Mouse (Mus musculus): ENCODE measurements around the gene Atf2. TPM values are rescaled to one million over a fixed set of nuclear protein-coding genes. Genes with fewer than 3 reads are reported as not detected.
"Not testable (repeated sequence)": the region's sequence is repeated elsewhere in the genome, so short reads cannot be mapped to it uniquely, and the experiment has no call there.

Gene Atf2
- polyA plus RNA-seq, 1 experiment from 2014 or later = 77.1 TPM

DNA sequence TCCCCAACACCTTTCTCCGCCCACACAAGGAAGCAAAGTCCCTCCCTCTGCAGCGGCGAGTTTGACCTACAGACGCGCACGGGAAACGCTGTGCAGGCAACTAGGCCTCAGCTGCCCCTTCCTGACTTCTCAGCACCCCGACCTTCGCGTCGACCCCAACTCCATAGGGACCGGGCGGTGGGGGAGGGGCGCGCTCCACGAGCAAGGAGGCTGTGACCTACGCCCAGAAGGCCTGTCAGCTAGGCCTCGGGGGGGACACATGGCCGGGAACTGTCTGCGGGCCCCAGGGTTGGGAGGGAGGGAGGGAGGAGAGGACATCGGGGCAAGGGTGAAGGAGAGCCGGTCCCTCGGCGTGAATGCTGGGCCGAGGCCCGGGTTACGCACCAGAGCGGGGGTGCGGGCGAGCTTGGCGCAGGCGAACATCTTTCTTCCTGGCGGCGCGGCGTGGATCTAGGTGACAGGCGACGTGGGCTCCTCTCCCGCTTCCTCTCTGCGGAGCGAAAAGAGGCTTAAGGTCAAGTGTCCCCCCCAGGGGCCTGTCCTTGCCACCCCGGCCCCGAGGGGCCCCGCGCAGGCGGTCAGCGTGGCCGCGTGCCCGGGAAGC is 18.2 kb upstream of the Atf2 start:
- Histone ChIP-seq H3K9me3 (no peaks in the 10 kb centered on the region), H3K4me3 (peak overlapping the region; percentile 99), H3K27me3 (no peaks in the 10 kb centered on the region), H3K27ac (peak overlapping the region; percentile 94), H3K36me3 (peaks cover 40% of the 10 kb centered on the region), H3K4me2 (replicated peaks) (peak overlapping the region; percentile 85), H3K9ac (peak overlapping the region; percentile 100), H3K4me1 (peaks cover 8% of the 10 kb centered on the region)
- peak; percentile 48 for ATAC-seq (ENCODE audit: low FRiP score, low read depth)
- under 1% methylated on average over 49 of the region's 50 CpGs for whole genome bisulfite sequencing

DNA sequence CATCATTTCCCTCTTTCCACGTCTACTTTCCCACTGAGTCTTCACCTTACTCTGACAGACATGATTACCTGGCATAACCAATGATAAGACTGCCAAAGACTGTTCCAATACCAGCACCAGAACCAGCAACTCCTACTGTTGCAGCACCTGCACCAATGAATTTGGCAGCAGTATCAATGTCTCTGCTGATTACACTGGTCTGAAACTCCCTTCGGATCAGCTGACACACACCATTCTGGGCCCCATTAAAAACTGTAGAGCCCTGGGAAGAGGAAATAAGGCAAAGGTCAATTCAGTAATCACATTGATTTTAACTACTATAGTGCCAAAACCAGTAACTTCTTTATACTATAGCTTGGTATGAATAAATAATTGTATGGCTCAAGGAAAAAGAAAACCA is 16.7 kb upstream of the Atf2 start:
- Histone ChIP-seq H3K27me3 (no peaks in the 10 kb centered on the region), H3K4me2 (replicated peaks) (no peak overlapping the region), H3K4me1 (peaks cover 8% of the 10 kb centered on the region), H3K4me3 (no peak overlapping the region), H3K9ac (no peak overlapping the region), H3K36me3 (peaks cover 50% of the 10 kb centered on the region), H3K9me3 (no peaks in the 10 kb centered on the region), H3K27ac (no peak overlapping the region)
- WGBS = 87% methylated on average over 2 of the region's 2 CpGs
- no peak for ATAC-seq (ENCODE audit: low FRiP score, low read depth)

DNA sequence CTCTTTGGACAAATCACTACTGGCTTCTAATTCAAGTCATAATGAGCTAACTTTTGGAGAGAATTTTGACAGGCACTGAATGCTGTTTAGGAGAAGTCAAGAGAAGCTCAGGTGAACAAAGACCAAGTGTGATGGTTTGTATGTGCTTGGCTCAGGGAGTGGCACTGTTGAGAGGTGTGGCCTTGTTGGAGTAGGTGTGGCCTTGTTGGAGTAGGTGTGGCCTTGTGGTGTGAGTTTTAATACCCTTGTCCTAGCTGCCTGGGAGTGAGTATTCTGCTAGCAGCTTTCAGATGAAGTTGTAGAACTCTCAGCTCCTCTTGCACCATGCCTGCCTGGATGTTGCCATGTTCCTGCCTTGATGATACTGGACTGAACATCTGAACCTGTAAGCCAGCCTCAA is 12.2 kb upstream of the Atf2 start:
- H3K27me3 ChIP-seq; H3K4me2 ChIP-seq (replicated peaks); H3K4me1 ChIP-seq; H3K27ac ChIP-seq; H3K4me3 ChIP-seq; ATAC-seq (ENCODE audit: low FRiP score, low read depth); H3K9ac ChIP-seq; H3K9me3 ChIP-seq: not testable (repeated sequence)
- H3K36me3 ChIP-seq = peaks cover 47% of the 10 kb centered on the region

DNA sequence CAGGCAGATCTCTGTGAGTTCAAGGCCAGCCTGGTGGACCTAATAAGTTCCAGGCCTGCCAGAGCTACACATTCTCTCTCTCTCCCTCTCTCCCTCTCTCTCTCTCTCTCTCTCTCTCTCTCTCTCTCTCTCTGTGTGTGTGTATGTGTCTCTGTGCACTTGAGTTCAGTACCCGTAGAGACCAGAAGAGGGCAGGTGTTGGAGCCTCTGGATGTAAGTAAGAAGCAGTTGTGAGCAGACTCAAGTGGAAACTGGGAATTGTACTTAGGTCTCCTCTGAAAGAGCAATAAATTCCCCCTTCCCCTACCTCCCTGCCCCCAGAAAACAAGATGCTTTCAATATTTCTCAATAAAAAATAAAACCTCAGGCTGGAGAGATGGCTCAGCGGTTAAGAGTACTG is 11.1 kb upstream of the Atf2 start:
- no peak overlapping the region for H3K4me2 ChIP-seq (replicated peaks)
- no peak overlapping the region for H3K9ac ChIP-seq
- 88% methylated on average over 2 of the region's 2 CpGs for WGBS
- no peak for ATAC-seq (ENCODE audit: low FRiP score, low read depth)
- H3K9me3 ChIP-seq = no peaks in the 10 kb centered on the region
- H3K27me3 ChIP-seq = no peaks in the 10 kb centered on the region
- H3K4me1 ChIP-seq = no peaks in the 10 kb centered on the region
- no peak overlapping the region for H3K4me3 ChIP-seq
- peaks cover 38% of the 10 kb centered on the region for H3K36me3 ChIP-seq
- H3K27ac ChIP-seq = no peak overlapping the region

DNA sequence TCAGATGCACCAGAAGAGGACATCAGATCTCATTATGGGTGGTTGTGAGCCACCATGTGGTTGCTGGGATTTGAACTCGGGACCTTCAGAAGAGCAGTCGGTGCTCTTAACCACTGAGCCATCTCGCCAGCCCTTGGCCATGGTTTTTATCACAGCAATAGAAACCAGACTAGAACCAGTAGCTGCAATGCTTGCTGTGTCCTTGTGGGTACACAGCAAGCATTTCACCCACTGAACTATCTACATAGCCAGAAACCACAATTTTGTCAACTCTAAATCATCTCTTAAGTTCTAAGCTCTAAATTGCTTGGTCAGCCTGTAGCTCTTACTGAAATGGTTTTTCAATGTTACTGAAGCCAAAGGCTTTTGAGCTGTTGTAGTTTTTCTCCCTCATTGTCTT is 9.9 kb upstream of the Atf2 start:
- not testable (repeated sequence) for H3K4me1 ChIP-seq; H3K27ac ChIP-seq; ATAC-seq (ENCODE audit: low FRiP score, low read depth); H3K9ac ChIP-seq; H3K9me3 ChIP-seq; H3K4me2 ChIP-seq (replicated peaks); H3K27me3 ChIP-seq; H3K4me3 ChIP-seq
- H3K36me3 ChIP-seq = peaks cover 26% of the 10 kb centered on the region
- 89% methylated on average over 3 of the region's 3 CpGs for whole genome bisulfite sequencing

DNA sequence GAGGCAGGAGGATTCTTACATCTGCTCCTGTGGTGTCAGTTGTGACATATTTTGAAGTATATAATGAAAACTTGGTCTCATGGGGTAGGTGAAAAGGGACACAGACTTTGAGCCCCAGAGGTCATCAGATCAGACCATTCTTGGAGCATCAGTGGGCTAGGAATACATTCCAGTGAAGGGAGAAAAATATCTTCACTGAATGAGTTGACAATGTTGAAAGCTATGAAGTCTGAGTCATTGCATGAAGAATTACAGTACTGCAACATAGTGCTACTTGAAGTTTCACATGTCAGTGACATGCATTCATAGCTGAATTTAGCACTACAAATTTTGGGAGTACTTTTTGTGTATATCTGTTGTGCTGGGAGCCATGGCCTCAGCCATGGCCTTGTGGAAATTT is 8.7 kb upstream of the Atf2 start:
- Histone ChIP-seq H3K9ac (no peak overlapping the region), H3K4me1 (no peaks in the 10 kb centered on the region), H3K4me3 (no peak overlapping the region), H3K4me2 (replicated peaks) (no peak overlapping the region), H3K27ac (no peak overlapping the region), H3K36me3 (peaks cover 14% of the 10 kb centered on the region; the same call in 1 of the 2 replicates), H3K9me3 (no peaks in the 10 kb centered on the region), H3K27me3 (no peaks in the 10 kb centered on the region)
- ATAC-seq (ENCODE audit: low FRiP score, low read depth) = no peak

DNA sequence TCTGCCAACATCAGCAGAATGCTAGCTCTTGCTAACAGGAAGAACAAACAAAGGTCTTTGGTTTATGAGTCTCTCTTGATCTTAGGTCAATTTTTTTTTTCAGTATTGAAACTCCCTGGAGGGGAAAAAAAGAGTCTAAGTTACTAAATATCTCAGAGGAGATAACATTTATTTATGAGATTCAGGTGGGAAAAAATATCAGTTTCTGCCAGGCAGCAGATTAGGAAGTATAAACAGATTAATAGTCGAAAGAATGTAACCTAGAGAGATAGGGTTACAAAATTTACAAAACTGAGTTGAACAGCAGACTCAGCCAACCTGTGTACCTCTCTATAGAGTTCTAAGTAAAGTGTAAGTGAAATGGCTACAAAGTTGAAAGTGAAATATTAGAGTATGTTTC is 7.9 kb upstream of the Atf2 start:
- Histone ChIP-seq H3K27me3 (no peaks in the 10 kb centered on the region), H3K9ac (no peak overlapping the region), H3K9me3 (no peaks in the 10 kb centered on the region), H3K4me2 (replicated peaks) (no peak overlapping the region), H3K36me3 (peaks cover 8% of the 10 kb centered on the region; the same call in 1 of the 2 replicates), H3K4me1 (no peaks in the 10 kb centered on the region), H3K4me3 (no peak overlapping the region), H3K27ac (no peak overlapping the region)
- WGBS = 74% methylated on average over 1 of the region's 1 CpGs
- ATAC-seq (ENCODE audit: low FRiP score, low read depth) = no peak

DNA sequence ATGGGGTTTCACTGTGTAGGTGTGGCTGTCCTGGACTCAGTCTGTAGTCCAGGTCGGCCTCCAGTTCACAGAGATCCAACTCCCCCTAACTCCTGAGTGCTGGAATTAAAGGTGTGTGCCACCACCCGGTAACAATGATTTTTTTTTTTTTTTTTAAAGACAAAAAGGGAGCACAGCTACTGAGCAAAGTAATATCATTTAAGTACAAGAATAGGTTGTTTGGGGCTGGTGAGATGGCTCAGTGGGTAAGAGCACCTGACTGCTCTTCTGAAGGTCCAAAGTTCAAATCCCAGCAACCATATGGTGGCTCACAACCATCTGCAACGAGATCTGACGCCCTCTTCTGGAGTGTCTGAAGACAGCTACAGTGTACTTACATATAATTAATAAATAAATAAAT is 4.5 kb upstream of the Atf2 start:
- not testable (repeated sequence) for H3K27me3 ChIP-seq; H3K4me2 ChIP-seq (replicated peaks); ATAC-seq (ENCODE audit: low FRiP score, low read depth); H3K4me1 ChIP-seq; H3K27ac ChIP-seq; H3K4me3 ChIP-seq; H3K36me3 ChIP-seq; H3K9ac ChIP-seq; H3K9me3 ChIP-seq
- WGBS = 78% methylated on average over 4 of the region's 4 CpGs

DNA sequence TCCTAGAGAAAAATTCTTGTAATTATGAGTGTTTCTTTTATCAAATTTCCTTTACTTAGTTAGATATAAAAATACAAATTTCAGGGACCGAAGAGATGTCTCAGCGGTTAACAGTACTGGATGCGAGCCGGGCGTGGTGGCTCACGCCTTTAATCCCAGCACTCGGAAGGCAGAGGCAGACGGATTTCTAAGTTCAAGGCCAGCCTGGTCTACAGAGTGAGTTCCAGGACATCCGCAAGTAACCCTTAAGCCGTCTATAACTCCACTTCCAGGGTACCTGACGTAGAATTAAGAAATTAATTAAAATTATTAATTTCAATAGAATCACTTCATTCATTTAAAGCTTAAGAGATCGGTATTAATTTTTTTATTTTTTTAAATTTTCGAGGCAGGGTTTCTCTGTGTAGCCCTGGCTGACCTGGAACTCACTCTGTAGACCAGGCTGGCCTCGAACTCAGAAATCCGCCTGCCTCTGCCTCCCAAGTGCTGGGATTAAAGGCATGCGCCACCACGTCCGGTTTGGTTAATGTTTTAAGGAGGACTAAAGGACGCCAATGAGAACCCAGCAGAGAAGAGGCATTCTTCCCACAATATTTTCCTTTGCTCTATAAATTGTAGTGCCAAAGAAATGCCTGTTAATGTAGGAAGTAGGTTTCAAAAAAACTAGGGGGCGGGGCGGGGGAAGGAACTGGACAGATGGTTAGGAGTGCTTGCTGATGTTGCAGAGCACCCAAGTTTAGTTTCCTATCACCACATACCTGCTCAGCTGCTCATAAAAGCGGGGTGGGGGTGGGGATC is 1.2 kb upstream of the Atf2 start:
- Histone ChIP-seq H3K9me3 (no peaks in the 10 kb centered on the region), H3K27ac (peak overlapping the region; percentile 85; the same call in 1 of the 2 replicates), H3K36me3 (no peaks in the 10 kb centered on the region), H3K4me3 (peak overlapping the region; percentile 97), H3K9ac (peak overlapping the region; percentile 74), H3K27me3 (no peaks in the 10 kb centered on the region), H3K4me2 (replicated peaks) (peak overlapping the region; percentile 67), H3K4me1 (peaks cover 14% of the 10 kb centered on the region)
- no peak for ATAC-seq (ENCODE audit: low FRiP score, low read depth)
- WGBS = 71% methylated on average over 22 of the region's 22 CpGs

DNA sequence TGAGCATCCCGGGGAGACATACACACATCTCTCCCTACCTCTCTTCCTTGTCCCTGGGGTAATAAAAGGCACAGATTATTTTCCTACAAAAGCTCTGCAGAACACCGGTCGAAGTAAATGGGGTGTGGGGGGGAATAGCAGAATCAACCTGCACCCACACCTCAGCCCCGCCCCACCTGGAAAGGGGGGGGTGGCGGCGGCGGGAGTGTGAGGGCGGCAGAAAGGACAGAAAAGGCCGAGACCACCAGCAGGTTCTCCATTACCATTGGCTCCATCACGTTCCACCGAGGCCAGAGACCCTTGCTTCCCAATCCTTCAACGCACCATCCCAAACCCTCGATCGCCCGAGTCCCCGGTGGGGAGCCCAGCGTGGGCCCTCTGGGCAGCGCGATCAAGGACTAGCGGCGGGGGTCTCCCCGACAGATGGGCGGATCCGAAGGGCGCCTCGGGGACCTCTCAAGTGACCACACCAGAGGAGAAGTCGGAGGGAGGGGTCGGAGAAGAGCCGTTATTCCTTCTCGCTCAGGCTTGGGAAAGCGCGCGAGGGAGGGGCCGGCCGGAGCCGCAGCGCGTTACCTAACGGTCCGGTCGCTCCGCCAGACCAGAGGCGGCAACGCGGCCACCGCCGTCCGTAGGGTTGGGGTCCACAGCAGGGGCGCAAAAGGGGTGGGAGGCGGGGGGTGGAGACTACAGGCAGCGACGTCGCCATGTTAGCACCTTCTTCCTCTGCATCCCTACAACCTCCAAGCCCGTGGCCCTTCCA is 557 bp downstream of the Atf2 start:
- WGBS = under 1% methylated on average over 45 of the region's 54 CpGs
- ATAC-seq (ENCODE audit: low FRiP score, low read depth) = peak; percentile 74
- no peaks in the 10 kb centered on the region for H3K9me3 ChIP-seq

DNA sequence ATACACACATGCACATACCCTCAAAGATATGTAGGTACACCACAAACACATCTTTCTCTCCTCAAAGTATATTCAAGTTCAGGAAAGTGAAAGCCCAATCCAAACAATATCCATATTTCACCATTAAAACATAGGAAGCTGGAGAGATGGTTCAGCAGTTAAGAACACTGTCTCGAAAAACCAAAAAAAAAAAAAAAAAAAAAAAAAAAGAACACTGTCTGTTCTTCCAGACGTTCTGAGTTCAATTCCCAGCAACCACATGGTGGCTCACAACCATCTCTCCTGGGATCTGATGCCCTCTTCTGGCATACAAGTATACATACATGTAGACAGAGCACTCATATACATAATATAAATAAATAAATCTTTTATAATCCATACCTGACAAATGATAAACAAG is 6.4 kb downstream of the Atf2 start:
- Histone ChIP-seq H3K9me3 (no peaks in the 10 kb centered on the region), H3K4me3 (no peak overlapping the region), H3K36me3 (no peaks in the 10 kb centered on the region), H3K4me2 (replicated peaks) (no peak overlapping the region), H3K9ac (no peak overlapping the region), H3K27ac (no peak overlapping the region), H3K4me1 (peaks cover 5% of the 10 kb centered on the region; the same call in 1 of the 2 replicates), H3K27me3 (no peaks in the 10 kb centered on the region)
- no peak for ATAC-seq (ENCODE audit: low FRiP score, low read depth)
- WGBS = 74% methylated on average over 2 of the region's 2 CpGs

More for the DNA sequence above, 557 bp downstream of the Atf2 start:
- Histone ChIP-seq H3K27me3 (no peaks in the 10 kb centered on the region), H3K4me3 (peak overlapping the region; percentile 97), H3K9ac (peak overlapping the region; percentile 97), H3K27ac (peak overlapping the region; percentile 91), H3K36me3 (no peaks in the 10 kb centered on the region), H3K4me1 (peaks cover 14% of the 10 kb centered on the region), H3K4me2 (replicated peaks) (peak overlapping the region; percentile 89)

DNA sequence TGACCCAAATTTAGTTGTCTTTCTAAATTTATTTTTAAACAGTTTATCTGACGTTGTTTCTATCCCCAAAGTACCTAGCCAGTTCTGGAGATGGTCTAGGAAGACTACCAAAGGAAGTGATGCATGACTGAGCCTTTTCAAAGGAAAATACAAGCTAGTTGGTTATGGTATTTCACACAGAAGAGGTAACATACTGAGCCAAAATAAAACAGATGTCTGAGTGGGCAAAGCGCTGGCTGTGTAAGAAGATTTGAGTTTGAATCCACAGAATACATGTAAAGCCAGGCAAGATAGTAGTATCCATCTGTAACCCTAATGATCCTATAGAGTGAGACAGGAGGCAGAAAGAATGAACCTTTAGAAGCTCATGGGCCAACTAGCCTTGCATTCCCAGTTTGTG is 14.5 kb downstream of the Atf2 start:
- H3K36me3 ChIP-seq = peaks cover 20% of the 10 kb centered on the region
- H3K9ac ChIP-seq = no peak overlapping the region
- no peak overlapping the region for H3K4me2 ChIP-seq (replicated peaks)
- 87% methylated on average over 2 of the region's 2 CpGs for WGBS
- H3K27ac ChIP-seq = no peak overlapping the region
- no peaks in the 10 kb centered on the region for H3K4me1 ChIP-seq
- ATAC-seq (ENCODE audit: low FRiP score, low read depth) = no peak
- H3K27me3 ChIP-seq = no peaks in the 10 kb centered on the region
- H3K4me3 ChIP-seq = no peak overlapping the region
- H3K9me3 ChIP-seq = no peaks in the 10 kb centered on the region

Measured in limb, embryonic 13.5 days (tissue).